Mouse (Mus musculus): ENCODE results near the gene Slc25a22. TPM values are rescaled to one million over a fixed set of nuclear protein-coding genes. Genes with fewer than 3 reads are reported as not detected.

Gene Slc25a22
- polyA plus RNA-seq, 2 experiments = 11.0 to 19.6 TPM

- H3K4me1 ChIP-seq (replicated peaks; ENCODE audit: control insufficient read depth in 2 of 2, insufficient read depth in 2 of 2, low read length in 1 of 2) = peaks cover 8 to 25% of the 10 kb centered on the region in 2 experiments
- H3K27me3 ChIP-seq (ENCODE audit: control insufficient read depth, insufficient read depth, low read length) = no peaks in the 10 kb centered on the region
- no peak overlapping the region for H3K27ac ChIP-seq
- 86% methylated on average over 19 of the region's 19 CpGs for WGBS (ENCODE audit: insufficient replicate concordance)
- no peak overlapping the region for H3K4me2 ChIP-seq (ENCODE audit: low read depth)
- H3K9me3 ChIP-seq (ENCODE audit: control insufficient read depth, low read length) = no peaks in the 10 kb centered on the region
- no peak overlapping the region for H3K4me3 ChIP-seq (ENCODE audit: insufficient read depth in 1 of 2, low read depth in 2 of 2, low read length in 2 of 2)
- no peak for DNase-seq (ENCODE audit: low read depth in 3 of 3, low spot score in 3 of 3)
- H3K9ac ChIP-seq (replicated peaks) = no peak overlapping the region
- ATAC-seq (ENCODE audit: insufficient read depth) = no peak
- TF ChIP-seq CTCF (IDR thresholded peaks at IDR 0.05; ENCODE audit: low read depth) (no peak), EP300 (IDR thresholded peaks at IDR 0.05; ENCODE audit: low read depth) (no peak)
- H3K36me3 ChIP-seq (replicated peaks; ENCODE audit: control insufficient read depth, insufficient read depth, low read depth) = no peaks in the 10 kb centered on the region
Measured at GRCm38 (mm10) chr7:141431434-141432185, 6.1 kb downstream of the Slc25a22 start.

GRCm38 (mm10) chr7:141430585-141431240 lies 7.0 kb downstream of the Slc25a22 start:
- Histone ChIP-seq H3K36me3 (replicated peaks; ENCODE audit: control insufficient read depth, insufficient read depth, low read depth) (no peaks in the 10 kb centered on the region), H3K9ac (replicated peaks) (no peak overlapping the region), H3K4me2 (ENCODE audit: low read depth) (no peak overlapping the region), H3K27ac (no peak overlapping the region), H3K4me1 (replicated peaks; ENCODE audit: control insufficient read depth in 2 of 2, insufficient read depth in 2 of 2, low read length in 1 of 2) (peaks cover 8 to 17% of the 10 kb centered on the region in 2 experiments), H3K27me3 (ENCODE audit: control insufficient read depth, insufficient read depth, low read length) (no peaks in the 10 kb centered on the region), H3K4me3 (ENCODE audit: insufficient read depth in 1 of 2, low read depth in 2 of 2, low read length in 2 of 2) (no peak overlapping the region), H3K9me3 (ENCODE audit: control insufficient read depth, low read length) (no peaks in the 10 kb centered on the region)
- WGBS (ENCODE audit: insufficient replicate concordance) = 85% methylated on average over 9 of the region's 9 CpGs
- ATAC-seq (ENCODE audit: insufficient read depth) (no peak), DNase-seq (ENCODE audit: low read depth in 3 of 3, low spot score in 3 of 3) (no peak)
- TF ChIP-seq EP300 (IDR thresholded peaks at IDR 0.05; ENCODE audit: low read depth) = no peak
- TF ChIP-seq CTCF (IDR thresholded peaks at IDR 0.05; ENCODE audit: low read depth) = no peak

GRCm38 (mm10) chr7:141429840-141430584 lies 7.7 kb downstream of the Slc25a22 start:
- Histone ChIP-seq H3K4me3 (ENCODE audit: insufficient read depth in 1 of 2, low read depth in 2 of 2, low read length in 2 of 2) (no peak overlapping the region), H3K27ac (no peak overlapping the region), H3K9me3 (ENCODE audit: control insufficient read depth, low read length) (no peaks in the 10 kb centered on the region), H3K9ac (replicated peaks) (no peak overlapping the region), H3K27me3 (ENCODE audit: control insufficient read depth, insufficient read depth, low read length) (no peaks in the 10 kb centered on the region), H3K4me2 (ENCODE audit: low read depth) (no peak overlapping the region), H3K36me3 (replicated peaks; ENCODE audit: control insufficient read depth, insufficient read depth, low read depth) (no peaks in the 10 kb centered on the region), H3K4me1 (replicated peaks; ENCODE audit: control insufficient read depth in 2 of 2, insufficient read depth in 2 of 2, low read length in 1 of 2) (peaks cover 5 to 13% of the 10 kb centered on the region in 2 experiments)
- DNase-seq (ENCODE audit: low read depth in 3 of 3, low spot score in 3 of 3) = no peak
- ATAC-seq (ENCODE audit: insufficient read depth) = no peak
- TF ChIP-seq EP300 (IDR thresholded peaks at IDR 0.05; ENCODE audit: low read depth) (no peak), CTCF (IDR thresholded peaks at IDR 0.05; ENCODE audit: low read depth) (no peak)
- WGBS (ENCODE audit: insufficient replicate concordance) = 60% methylated on average over 9 of the region's 9 CpGs

GRCm38 (mm10) chr7:141429310-141429709 lies 8.4 kb downstream of the Slc25a22 start, which contains the start of gene Cend1:
Cend1 (minus strand) TSS chr7:141429491.
- 14% methylated on average over 19 of the region's 19 CpGs for WGBS (ENCODE audit: insufficient replicate concordance)
- no peak within 1 kb of the TSS for H3K4me3 ChIP-seq (ENCODE audit: insufficient read depth in 1 of 2, low read depth in 2 of 2, low read length in 2 of 2)
- no peak within 1 kb of the TSS for H3K4me2 ChIP-seq (ENCODE audit: low read depth)
- H3K27me3 ChIP-seq (ENCODE audit: control insufficient read depth, insufficient read depth, low read length) = no peaks in the 10 kb centered on the region
- peaks cover 0 to 6% of the 10 kb centered on the region in 2 experiments; a peak in 3 of 4 replicates for H3K4me1 ChIP-seq (replicated peaks; ENCODE audit: control insufficient read depth in 2 of 2, insufficient read depth in 2 of 2, low read length in 1 of 2)
- no peak within 1 kb of the TSS for H3K9ac ChIP-seq (replicated peaks)
- H3K9me3 ChIP-seq (ENCODE audit: control insufficient read depth, low read length) = no peaks in the 10 kb centered on the region
- DNase-seq (ENCODE audit: low read depth in 3 of 3, low spot score in 3 of 3) (no peak), ATAC-seq (ENCODE audit: insufficient read depth) (peak; percentile 27; the same call in 1 of the 2 replicates)
- H3K36me3 ChIP-seq (replicated peaks; ENCODE audit: control insufficient read depth, insufficient read depth, low read depth) = no peaks in the 10 kb centered on the region
- H3K27ac ChIP-seq = no peak within 1 kb of the TSS
- no peak for TF ChIP-seq CTCF (IDR thresholded peaks at IDR 0.05; ENCODE audit: low read depth)
- no peak for TF ChIP-seq EP300 (IDR thresholded peaks at IDR 0.05; ENCODE audit: low read depth)

All from liver, embryonic 14.5 days (tissue).